Mouse (Mus musculus) ES-Bruce4 (cell line): Measurements from ENCODE around the gene Tbc1d2b.

Source experiments
- CTCF ChIP-seq: IDR thresholded peaks from one replicate; pipeline ENCODE4 v1.8.1; 2011; ENCODE audit warnings: low read depth, low read length
- POLR2A ChIP-seq: IDR thresholded peaks from one replicate; pipeline ENCODE4 v1.8.1; 2011; ENCODE audit warnings: low read length; ENCODE audit not compliant: insufficient read depth

GRCm38 (mm10) chr9:90263340-90263679, 7.3 kb downstream of the Tbc1d2b start:
- no peak for TF ChIP-seq POLR2A
- TF ChIP-seq CTCF, result no peak
